19 mouse cellular contexts compared by ENCODE assay signal in the genomic region with DNA sequence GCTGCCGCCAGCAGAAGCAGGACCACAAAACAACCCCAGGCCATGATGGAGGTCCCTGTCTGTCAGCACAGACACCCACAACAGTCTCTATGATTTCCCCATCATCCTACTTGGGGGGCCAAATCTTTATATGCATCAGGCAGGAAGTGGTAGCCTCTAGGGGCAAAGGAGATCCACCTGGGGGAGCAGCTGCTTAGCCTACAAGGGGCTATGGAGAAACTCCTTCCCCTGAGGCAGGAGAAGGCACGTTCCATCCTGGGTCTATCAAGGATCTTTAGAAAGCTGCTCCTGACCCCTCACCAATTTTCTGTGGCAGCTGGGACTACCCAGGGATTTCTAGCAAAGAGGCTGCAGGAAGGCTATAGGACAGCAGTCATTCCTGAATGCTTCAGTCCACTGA. TPM values are rescaled to one million over a fixed set of nuclear protein-coding genes. Genes with fewer than 3 reads are reported as not detected.
"Had no signal": no experiment of that assay in that cellular context is flagged by ENCODE, and none has a peak within 500 bp of the region (broad histone marks: within the 10 kb centered on the region; RNA-seq: fewer than 3 reads in every experiment).

A gene (minus strand): TSS at position 101 of the 400 bp plus-strand sequence.

- DNase-seq: retina, postnatal 1 day; right cerebral cortex, adult 18-20 months; right cerebral cortex, postnatal 14 days; right cerebral cortex, postnatal 25 days; right cerebral cortex, postnatal 4 days; spleen, adult 18-20 months; thymus, adult 18-20 months; thymus, adult 2 months; thymus, postnatal 14 days; thymus, postnatal 25 days; thymus, postnatal 36 days; thymus, postnatal 4 days had no signal

- H3K36me3 ChIP-seq: neural tube, embryonic 13.5 days; neural tube, embryonic 15.5 days; stomach, embryonic 15.5 days had no signal

- H3K4me3 ChIP-seq: neural tube, embryonic 13.5 days; neural tube, embryonic 15.5 days; stomach, embryonic 15.5 days had no signal

- H3K27me3 ChIP-seq: neural tube, embryonic 13.5 days; neural tube, embryonic 15.5 days; stomach, embryonic 15.5 days had no signal

- H3K27ac ChIP-seq: neural tube, embryonic 13.5 days; neural tube, embryonic 15.5 days; stomach, embryonic 15.5 days; stomach, postnatal 0 days had no signal

- H3K9me3 ChIP-seq: neural tube, embryonic 13.5 days; neural tube, embryonic 15.5 days; stomach, embryonic 15.5 days had no signal

- H3K9ac ChIP-seq: neural tube, embryonic 13.5 days; neural tube, embryonic 15.5 days; stomach, embryonic 15.5 days had no signal

- H3K4me1 ChIP-seq: neural tube, embryonic 13.5 days; neural tube, embryonic 15.5 days; stomach, embryonic 15.5 days had no signal

- H3K4me2 ChIP-seq: neural tube, embryonic 13.5 days; neural tube, embryonic 15.5 days; stomach, embryonic 15.5 days had no signal

RNA-seq across cellular contexts. Expression of the gene that starts here (rescaled TPM):
- polyA plus RNA-seq: neural tube, embryonic 13.5 days; neural tube, embryonic 14.5 days; stomach, embryonic 14.5 days; stomach, embryonic 15.5 days; stomach, embryonic 16.5 days had no signal
